Mouse (Mus musculus): ENCODE measurements at regions not wholly inside any gene's neighbourhood (a gene's known extent, or its start where the extent isn't known, plus 50 kb on each side); places are given as distances from the start of the nearest gene placed in this dataset.
A peak's percentile ranks its signal among the peaks of the same experiment; 100 is the strongest.
"Not testable (repeated sequence)": the region's sequence is repeated elsewhere in the genome, so short reads cannot be mapped to it uniquely, and the experiment has no call there.

DNA sequence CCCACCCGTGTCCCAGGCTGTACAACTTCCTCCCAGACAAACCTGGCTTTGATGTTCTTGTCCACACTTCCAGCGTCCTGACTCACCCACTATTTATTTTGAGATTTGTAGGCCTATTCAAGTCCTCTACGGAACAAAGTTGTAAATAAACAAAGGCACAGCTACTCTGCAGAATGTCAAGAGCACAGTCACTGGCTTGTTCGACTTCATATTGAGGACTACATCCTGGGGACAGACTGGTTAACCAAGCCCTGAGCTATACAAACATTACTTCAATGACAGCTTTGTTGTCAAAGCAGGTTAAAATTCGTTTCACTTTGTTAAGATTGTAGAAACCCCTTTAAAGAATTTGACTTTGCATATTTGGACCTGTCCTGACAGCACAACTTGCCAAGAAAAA, 190.3 kb upstream of the Ctso start:
- DNase-seq, result no peak

DNA sequence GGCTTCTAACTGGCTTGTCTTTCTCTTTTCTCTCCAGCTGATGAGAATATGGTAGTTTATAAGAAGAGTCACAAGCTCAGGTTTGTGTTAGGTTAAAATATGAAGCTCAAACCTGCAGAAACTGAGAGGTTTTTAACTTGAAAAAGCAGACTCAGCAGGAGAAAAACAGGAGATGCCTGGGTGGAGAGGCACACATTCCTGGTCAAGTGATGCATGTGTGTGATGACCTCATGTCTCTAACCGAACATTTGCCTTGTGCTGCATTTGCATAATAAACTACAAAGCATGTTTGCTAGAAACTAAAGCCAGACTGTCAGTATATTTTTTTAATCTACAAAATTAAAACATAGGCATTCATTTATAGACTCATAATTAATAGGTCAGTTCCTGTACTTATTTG, 182.2 kb upstream of the Ctso start:
- no peak for DNase-seq

DNA sequence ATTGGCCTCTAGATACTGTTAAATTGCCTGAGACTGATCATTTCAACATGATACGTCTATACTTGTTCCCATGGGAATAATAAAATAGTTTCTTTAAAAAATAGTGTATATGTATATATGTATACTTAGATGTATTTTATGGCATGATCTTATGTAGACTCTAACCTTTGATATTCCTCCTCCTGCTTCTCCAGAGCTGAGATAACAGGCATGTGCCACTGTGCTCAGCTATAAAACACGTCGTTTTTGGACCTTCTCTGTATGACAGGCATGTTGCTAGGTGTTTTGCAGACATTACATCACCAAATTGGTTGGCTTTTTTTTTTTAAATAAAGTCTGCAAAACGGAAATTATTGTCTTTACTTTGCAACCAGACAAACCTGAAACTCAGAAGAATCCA, 179.4 kb upstream of the Ctso start:
- no peak for DNase-seq

DNA sequence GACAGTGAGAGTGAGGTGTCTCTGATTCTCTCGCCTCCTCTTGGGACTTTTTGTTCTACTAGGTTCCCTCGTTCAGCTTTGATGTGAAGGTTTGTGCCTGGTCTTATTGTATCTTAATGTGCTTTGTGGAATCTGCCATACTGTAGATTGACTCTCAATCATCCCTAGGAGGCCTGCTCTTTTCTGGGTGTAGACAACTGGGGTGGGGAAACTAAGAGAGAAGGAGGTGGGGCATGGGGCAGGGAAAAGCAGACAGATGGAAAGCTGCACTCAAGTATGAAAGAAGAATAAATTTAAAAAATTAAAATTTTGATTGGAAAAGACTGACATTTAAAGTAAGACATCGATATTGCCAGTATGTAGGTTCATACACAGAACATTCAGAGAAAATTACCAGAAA, 172.0 kb upstream of the Ctso start:
- DNase-seq, result no peak

DNA sequence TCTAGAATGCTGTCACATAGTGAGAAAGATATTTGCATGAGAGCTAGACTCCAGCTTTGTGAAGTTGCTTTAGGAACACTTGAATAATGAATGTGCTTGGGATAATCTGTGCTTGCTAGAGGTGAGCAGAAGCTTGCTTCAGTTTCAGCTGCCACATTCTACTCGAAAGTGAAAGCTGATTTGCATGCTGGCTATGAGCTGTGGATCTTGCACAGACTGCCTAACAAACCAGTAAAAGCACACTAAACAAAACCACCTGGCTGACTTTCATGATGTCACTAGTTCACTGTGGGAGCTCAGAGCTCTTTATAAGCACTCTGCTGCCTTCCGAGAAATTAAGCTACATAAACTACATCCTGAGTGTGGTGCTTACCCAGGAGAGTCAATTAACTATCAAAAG, 171.5 kb upstream of the Ctso start:
- no peak for DNase-seq

DNA sequence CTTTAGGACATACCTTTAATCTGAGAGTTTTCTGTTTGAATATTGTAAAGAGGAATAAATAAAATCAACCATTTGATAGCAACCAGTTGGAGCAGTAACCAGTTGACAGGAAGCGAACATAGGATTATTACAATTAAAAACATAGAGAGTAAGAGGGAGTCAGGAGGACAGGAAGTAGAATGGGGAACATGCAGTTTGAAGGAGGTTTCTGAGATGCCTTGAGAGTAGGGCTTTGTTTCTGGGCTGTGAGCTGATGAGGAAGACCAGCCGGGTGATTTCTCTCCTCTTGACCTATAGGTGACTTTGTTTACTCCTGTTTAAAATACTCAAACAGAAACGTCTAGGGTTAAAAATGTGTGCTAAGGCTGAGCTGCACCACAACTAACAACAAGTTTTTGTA, 160.6 kb upstream of the Ctso start:
- no peak for DNase-seq

DNA sequence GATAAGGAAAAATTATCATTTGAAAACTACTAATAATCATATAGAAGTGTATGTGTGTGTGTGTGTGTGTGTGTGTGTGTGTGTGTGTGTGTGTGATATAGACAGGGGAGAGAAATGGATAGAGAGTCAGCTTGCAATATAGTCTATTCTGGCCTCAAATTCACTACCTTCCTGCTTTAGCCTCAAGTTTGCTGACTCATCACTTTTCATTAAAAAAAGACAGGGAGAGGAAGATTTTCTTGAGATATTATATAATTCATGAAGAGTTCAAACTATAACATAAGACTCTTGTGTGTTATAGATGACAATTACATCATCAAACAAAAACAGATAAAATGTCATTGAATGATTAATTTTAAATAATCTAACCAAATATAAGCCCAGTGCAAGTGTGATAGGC, 159.4 kb upstream of the Ctso start:
- DNase-seq, result no peak

DNA sequence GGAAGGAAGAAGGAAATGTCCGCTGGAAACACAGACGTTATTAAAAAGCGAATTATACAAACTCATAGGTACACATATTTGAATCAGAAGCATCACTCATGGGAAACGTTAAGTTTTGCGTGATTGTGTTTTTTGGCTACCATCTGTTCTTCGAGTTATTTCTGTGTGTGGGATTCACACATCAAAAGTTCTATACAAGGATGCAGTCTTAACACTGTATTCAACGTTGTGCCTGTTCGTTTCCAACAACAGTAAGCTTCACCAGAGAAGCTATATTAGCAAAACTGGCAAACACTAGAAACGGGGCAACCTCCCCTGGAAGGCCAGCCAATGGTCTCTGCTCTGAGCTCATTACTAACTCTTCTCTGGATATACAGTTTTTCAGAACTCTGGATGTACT, 150.3 kb upstream of the Ctso start:
- DNase-seq, result no peak

DNA sequence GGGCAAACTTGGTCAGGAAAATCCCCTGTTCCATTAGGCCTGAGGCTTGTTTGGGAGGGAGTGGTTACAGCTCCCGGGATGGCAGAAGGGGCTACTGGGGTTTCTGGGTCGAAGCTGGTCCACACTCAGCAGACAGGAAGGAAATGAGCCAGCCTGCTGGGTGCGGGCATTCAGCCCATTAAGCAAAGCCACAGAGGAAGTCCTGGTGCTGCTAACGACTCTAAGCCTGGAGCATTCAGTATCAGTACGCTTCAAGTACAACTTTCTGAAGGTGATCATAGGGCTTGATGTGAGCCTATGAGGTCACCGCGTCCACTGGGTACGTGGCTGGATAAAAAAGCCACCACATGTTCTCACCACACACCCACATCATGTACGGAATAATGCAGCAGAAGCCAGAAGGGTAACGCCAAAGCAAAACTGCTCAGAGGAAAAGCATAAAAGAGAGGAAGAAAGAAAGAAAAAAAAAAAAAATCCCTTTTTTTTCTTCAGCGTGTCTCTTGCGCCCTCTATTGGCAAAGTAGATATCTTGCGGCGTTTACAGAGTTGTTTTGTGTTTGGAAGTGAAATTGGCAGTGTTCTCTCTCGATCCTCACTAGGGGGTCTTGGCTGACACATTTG, 149.4 kb upstream of the Ctso start:
- peak; percentile 17 to 32 for DNase-seq

DNA sequence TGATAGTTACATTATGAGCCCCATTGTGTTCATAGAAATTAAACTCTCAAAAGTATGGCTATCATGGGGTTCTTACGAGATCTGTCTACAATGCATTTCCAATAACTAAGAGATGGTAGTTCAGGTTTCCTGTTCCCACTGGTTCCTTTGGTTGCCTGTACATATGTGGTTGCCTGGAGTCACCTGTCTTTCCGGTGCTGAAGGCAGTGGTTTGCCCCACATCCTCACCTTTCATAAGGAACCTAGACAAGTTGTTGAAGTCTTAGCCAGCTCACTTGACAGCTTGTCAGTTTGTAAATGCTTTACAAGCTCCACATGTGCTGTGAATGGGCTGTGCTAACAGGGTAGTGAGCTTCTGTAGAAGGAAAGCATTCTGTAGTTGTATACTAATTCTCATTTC, 143.5 kb upstream of the Ctso start:
- DNase-seq, result no peak

DNA sequence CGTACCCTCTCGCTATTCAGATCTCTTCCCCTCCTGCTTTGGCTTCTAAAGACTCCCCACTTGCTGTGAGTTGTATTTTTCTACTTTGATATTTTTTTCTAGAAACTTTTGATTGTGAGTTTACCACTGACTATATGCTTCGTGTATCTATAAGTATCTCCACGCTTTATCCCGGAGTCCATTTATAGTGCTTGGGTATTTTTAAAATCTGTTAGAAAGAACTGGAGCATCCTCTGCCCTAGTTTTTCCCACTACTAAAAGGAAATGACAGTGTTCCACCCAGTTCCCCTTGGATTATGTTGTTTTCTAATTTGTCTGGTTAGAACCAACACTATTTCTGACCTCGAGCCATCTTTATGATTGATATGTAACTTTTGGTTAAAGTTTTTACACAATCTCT, 142.7 kb upstream of the Ctso start:
- no peak for DNase-seq

DNA sequence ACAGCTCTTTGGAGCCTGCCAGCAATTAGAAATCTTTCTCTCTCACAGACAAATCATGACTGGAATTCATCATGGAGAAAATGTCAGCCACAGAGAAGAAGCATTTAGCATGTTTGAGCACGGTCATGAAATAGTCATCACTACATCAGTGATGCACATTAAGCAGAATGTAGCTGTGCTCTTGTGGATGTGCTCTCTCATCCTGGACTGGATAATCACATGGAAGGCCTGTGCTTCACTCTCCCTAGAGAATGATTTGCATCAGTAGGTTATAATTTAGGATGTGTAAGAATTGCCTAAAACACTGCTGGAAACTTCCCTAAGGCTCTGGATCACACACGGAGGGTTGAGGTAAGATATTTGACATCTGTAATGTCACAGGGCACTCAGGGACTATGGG, 130.3 kb upstream of the Ctso start:
- DNase-seq, result no peak

DNA sequence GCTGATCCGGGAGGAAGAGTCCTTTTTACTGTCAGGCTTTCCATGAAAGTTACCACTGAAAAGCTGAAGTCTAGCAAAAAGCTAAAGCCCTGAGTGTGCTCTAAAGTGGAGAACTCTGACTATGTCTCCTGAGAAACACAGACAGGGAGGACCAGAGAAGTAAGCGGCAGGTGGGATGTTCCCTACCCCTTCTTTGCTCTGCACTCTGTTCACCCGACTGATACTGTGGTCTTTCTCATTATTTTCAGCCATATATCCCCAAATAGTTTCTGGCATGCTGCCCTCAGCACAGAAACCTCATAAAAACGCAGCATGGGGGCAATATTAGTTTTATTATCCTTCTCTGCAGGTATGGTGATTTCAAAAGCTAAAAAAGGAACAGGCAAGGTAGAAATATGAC, 126.7 kb upstream of the Ctso start:
- DNase-seq, result no peak

DNA sequence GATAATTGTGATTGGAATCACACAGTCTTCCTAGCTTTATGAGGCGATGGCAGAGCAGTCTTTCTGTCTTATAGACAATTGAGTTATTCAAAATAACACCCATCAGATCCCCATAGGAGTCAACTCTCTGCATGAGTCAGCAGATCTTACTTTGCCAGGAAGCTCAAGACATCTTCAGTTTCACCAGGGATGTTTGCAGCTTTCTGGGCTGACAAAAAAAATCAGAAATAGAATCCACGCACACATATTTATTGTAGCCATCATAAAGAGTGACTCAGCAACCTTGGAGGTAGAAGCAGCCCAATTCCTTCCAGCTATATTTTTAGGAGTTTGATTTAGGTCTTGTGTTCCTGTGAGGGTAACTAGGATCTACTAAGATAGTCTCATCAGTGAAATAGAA, 122.8 kb upstream of the Ctso start:
- no peak for DNase-seq

DNA sequence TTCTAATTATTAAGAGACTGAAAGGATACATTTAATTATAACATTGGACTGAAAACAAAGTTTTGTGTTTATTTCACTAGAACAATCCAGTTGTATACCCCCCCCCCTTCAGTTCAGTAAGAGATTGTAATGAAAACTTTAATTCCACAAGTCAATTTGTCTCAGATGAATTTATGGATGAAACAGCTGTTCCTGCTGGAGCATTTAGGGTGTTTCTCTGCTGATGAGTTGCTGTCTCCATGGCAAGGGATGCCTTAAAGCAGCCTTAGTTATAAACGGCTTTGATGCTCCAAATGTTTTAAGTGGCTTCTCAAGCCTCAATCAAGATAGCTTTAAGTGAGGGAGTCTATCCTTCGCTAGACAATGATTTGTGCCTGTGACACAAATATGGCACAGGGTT, 112.1 kb upstream of the Ctso start:
- no peak for DNase-seq

DNA sequence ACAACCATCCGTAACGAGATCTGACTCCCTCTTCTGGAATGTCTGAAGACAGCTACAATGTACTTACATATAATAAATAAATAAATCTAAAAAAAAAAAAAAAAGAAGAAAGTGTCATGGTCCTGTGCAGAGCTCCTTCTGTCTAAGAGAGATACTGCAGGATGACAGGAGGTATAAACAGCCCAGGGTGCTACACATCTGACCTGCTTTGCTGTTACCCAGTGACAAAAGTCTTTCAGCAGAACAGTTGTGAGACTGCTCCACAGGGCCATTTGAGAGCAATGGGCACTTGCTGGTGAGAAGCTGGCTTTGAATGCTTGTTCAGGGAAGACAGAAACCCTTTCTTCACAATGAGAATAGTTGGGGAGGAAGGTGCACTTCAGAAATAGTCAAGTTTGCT, 102.9 kb upstream of the Ctso start:
- DNase-seq, result no peak

DNA sequence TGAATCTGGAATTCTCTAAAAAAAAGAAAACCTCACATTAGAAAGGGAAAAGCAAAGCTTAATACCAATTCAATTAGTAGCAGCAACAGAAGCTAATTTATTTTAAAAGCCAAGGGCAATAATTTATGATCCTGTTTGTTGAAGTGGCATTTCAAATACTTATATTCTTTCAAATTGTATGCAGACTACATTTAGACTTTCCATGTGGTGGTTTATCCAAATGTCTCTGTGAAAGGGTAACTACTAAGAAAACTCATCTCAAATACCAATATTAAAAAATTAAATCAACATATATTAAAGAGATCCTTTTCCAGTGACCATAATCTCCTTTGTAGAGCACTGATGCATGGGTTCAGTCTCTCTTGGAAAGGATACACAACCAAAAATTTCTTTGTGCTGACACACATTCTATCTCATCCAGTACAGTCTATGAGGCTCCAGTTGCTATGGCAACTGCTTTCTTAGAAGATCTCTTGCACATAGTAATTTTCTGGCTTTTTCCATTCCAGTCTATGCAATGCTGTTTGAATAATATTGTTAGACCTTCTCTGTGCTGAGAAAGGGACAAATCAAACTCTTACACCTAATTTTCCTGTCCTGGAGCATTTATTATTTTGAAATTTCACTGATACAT, 102.3 kb upstream of the Ctso start:
- no peak for DNase-seq

DNA sequence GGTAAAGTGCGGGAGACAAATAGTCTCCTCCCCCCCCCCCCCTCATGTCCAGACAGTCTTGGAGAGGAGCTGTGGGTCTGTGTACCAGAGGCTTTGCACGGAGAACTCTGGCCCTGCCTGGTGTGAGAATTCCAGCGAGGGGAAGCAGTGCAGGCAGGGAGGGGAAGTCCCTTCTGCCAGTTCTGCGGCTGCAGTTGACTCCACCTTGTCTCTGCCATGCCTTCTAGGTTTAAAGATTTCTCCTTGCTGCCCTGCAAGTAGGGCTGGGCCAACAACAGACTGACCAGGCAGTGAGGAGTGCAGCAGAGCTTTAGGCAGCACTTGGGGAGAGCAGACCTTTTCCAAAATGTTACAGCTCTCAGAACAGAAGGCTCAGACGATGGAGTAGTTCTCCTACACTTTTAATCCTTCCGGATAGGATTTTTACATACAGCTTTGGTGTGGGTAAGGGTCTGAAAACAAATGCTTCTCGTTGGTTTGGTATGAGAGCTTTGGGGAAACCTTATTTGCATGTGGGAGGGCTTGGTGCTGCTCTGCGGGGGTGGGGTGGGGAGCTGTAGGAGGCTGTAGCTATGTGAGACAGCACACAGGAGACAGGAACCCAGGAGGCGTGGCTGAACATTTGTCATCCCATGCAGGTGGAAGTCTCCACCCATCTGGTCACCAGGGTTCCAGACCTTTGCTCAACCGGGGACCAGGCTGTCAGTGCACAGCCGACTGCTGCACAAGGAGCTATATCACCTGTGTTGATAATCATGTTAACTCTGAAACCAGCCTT, 96.8 kb upstream of the Ctso start:
- DNase-seq, result peak; percentile 5 to 19

DNA sequence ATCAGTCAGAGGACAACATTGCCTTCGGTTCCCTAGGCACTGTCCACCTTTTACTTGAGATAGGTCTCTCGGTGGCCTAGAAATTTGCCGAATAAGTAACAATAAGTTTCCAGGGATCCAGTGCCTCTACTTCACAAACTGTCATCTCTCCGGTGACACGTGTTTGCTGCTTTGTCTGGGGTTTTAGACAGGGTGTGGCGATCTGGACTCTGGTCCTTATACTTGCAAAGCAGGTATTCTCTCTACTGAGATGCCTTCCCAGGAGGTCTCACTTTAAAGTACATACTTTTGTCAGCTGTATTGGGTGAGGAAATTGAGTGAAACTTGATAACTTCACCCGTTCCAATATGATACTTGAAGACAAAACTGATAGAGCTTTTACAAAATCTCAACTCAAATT, 95.9 kb upstream of the Ctso start:
- no peak for DNase-seq

DNA sequence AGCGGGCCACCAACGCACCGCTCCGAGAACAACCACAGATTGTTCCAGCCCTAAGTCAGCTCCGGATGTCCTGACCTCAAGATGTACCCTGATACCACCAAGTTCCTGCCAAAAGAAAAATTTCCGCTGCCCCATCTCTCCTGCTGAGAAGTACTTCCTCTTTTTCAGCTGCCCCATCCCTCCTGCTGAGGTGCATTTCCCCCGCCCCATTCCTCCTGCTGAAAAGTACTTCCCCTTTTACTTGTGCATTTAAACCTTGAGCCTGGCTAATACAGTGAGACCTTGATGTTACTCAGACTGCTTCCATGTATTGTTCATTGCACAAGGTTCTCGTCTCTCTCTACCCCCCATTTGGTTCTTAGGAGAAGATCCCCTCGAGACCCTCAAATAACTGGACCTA, 94.3 kb upstream of the Ctso start:
- DNase-seq, result not testable (repeated sequence)

DNA sequence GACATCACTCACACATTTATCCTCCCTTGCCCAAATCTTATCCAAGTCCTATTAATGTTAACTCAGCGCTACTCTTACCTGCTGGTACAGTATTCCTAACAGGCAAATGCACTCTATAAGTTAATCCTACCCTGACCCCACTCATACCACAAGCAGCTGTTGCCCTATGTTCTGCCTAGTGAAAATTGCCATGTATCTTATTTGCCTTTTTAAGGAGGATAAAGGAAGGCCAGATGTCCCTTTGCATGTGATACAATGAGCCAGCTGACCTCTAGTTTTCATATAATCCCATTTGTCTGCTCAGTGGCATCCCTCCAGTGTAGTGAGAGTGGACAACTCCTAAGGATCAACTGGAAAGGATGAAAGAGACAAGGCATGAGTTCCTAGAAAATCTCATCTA, 67.9 kb upstream of the Ctso start:
- no peak for DNase-seq
